Mouse (Mus musculus) lung, postnatal 10 days (tissue): Measurements from ENCODE around the gene Anapc15-ps.

Experiments
- DNase-seq: peaks from one replicate; pipeline ENCODE4 v3.0.0; 2021

Anapc15-ps gene

DNA sequence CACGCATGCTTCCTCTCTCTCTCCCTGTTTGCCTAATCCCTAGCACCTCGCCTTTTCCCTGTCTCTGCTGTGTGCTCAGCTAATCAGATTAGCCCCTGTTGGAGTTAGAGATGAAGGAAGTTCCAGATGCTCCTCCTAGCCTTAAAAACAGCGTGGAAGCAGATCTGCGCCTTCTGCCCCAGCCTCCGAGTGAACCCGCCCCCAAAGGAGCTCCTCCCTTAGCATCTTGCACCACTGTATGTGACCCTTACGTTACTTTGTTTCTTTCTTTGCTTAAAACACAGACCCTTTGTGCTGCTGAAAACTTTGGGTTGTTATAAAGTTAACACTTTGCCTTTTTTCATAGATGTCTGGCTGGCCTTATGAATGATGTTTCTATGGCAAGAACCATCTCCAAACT, 15.8 kb upstream of the Anapc15-ps start:
- no peak for DNase-seq

- no peak for DNase-seq
Measured at GRCm38 (mm10) chr10:95687558-95688141, 14.4 kb upstream of the Anapc15-ps start.

GRCm38 (mm10) chr10:95686041-95686440, 12.8 kb upstream of the Anapc15-ps start:
- DNase-seq, result no peak

GRCm38 (mm10) chr10:95684782-95685555, 11.7 kb upstream of the Anapc15-ps start:
- no peak for DNase-seq

- no peak for DNase-seq
Measured at GRCm38 (mm10) chr10:95684250-95684649, 11.0 kb upstream of the Anapc15-ps start.

GRCm38 (mm10) chr10:95683735-95684134, 10.5 kb upstream of the Anapc15-ps start:
- DNase-seq, result no peak

- no peak for DNase-seq
Measured at GRCm38 (mm10) chr10:95682964-95683363, 9.7 kb upstream of the Anapc15-ps start.

GRCm38 (mm10) chr10:95682091-95682740, 9.0 kb upstream of the Anapc15-ps start:
- DNase-seq, result no peak

DNA sequence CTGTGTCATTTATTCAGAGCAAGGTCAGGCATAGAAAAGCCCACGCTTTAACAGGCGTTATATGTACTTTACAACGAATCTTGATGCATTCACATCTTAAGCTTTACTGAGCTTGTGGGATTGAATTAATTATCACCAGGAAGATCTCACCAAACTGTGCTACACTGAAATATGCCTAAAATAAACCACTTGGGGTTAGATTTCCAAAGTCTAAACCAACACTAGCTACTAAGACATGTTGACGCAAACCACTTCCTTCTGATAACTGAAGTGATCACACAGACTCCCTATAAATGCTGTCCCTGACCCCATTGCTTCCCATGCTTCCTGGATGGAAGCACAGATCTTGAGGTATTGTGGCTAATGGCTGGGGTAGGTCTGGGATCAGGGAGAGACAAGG, 8.2 kb upstream of the Anapc15-ps start:
- DNase-seq, result no peak

GRCm38 (mm10) chr10:95681058-95681440, 7.8 kb upstream of the Anapc15-ps start:
- peak; percentile 25 for DNase-seq

GRCm38 (mm10) chr10:95680153-95681057, 7.2 kb upstream of the Anapc15-ps start:
- DNase-seq, result peak; percentile 61

GRCm38 (mm10) chr10:95679131-95679530, 5.9 kb upstream of the Anapc15-ps start:
- no peak for DNase-seq

DNA sequence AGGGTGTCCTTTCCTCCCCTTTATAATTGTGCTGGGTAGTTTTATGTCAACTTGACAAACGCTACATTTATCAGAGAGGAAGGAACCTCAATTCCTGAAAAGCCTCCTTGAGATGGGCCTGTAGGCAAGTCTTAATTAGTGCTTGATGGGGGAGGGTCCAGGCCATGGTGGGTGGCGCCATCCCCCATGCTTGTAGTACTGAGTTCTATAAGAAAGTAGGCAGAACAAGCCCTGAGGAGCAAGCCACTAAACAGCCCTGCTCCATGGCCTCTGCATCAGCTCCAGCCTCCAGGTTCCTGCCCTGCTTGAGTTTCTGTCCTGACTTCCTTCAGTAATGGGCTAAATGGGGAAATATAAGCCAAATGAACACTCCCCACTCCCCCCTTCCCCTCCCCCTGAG, 5.4 kb upstream of the Anapc15-ps start:
- DNase-seq, result no peak

GRCm38 (mm10) chr10:95678241-95678640, 5.0 kb upstream of the Anapc15-ps start:
- DNase-seq, result no peak

GRCm38 (mm10) chr10:95677356-95678109, 4.3 kb upstream of the Anapc15-ps start:
- peak; percentile 69 for DNase-seq

DNA sequence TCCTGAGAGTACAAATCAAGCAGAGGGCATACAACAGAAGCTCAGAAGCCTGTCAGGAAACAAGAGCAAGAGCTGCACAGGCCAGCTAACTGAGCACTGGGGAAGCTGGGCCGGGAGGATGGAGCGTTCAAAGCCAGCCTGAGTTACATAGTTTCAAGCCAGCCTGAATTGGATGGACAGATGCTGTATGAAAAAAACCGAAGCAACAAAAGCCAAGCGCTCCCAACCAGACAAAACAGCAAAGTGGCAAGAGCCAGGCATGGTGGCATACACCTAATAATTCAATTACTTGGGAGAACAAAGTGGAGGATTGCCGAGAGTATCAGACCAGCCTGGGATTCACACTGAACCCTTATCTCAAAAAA, 3.7 kb upstream of the Anapc15-ps start:
- no peak for DNase-seq

GRCm38 (mm10) chr10:95676387-95676786, 3.1 kb upstream of the Anapc15-ps start:
- DNase-seq, result no peak

- no peak for DNase-seq
Measured at GRCm38 (mm10) chr10:95670781-95671780, 2.2 kb downstream of the Anapc15-ps start.

- no peak for DNase-seq
Measured at GRCm38 (mm10) chr10:95669872-95670271, 3.4 kb downstream of the Anapc15-ps start.

- DNase-seq, result no peak
Measured at GRCm38 (mm10) chr10:95669034-95669433, 4.2 kb downstream of the Anapc15-ps start.
